In the genomic region with DNA sequence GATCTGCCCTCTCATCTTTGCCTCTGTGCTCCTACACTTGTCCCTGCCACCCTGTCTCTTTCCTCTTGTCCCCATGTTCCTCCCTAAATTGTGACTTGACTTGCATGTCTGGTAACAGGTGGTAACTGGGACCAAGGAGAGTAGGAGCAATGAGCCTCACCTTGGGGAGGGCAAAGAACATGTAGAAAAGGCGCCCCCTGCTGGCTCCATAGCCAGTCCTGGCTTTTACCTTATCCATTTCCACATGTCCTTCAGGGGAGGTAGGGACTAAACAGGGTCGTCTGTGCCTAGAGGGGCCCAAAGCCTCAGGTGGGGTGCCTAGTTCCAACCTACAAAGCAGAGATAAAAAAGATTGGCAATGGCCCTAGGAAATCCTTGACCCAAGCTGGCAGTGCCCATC, we compare ENCODE assay signal across 8 mouse cellular contexts. TPM values are rescaled to one million over a fixed set of nuclear protein-coding genes. Genes with fewer than 3 reads are reported as not detected.
DNase-seq lines count a peak whose midpoint lies in the region.

TSS of gene L1cam (minus strand) at position 387 of the 400 bp plus-strand sequence.

- DNase-seq in 416B (ENCODE audit: low read depth), result peak; percentile 45
- DNase-seq in CD8-positive naive resting alpha-beta T cell, adult 2 months (ENCODE audit: low read depth in 2 of 2, low spot score in 2 of 2), result peak; percentile 27 to 52
- DNase-seq in cerebellum, adult 18-20 months, result peak; percentile 69 to 73
- peak in 1 of 2 experiments; percentile 74 for DNase-seq in frontal cortex, adult 2 months (ENCODE audit: extremely low spot score in 1 of 2, low spot score in 1 of 2)
- DNase-seq in kidney, postnatal 25 days, result peak; percentile 56 to 78
- DNase-seq in lung, postnatal 14 days, result peak; percentile 68
- DNase-seq in right cerebral cortex, adult 2 months (ENCODE audit: low spot score in 2 of 2), result peak; percentile 43 to 55
- DNase-seq in ovary, adult 18-20 months (ENCODE audit: low spot score), result no peak

RNA-seq across cellular contexts. Expression of gene L1cam, which starts in this region (rescaled TPM):
- polyA plus RNA-seq in frontal cortex, adult 2 months (2012; rRNA removed), result 88.7 and 113 TPM in 2 replicates
